Mouse (Mus musculus): ENCODE measurements around the gene Unc5a. TPM values are rescaled to one million over a fixed set of nuclear protein-coding genes. Genes with fewer than 3 reads are reported as not detected.

The Unc5a gene
- 15.7 and 16.1 TPM in 2 replicates for polyA plus RNA-seq (2015; fragmentation: Nextera tagmentation; extraction: Ambion mirVana)

GRCm38 (mm10) chr13:54948531-54949493 lies at the start of gene Unc5a:
Gene Unc5a (plus strand): TSS chr13:54949411.
- under 1% methylated on average over 83 of the region's 91 CpGs for WGBS
- Histone ChIP-seq H3K4me2 (peak within 1 kb of the TSS; percentile 98), H3K27me3 (replicated peaks) (peaks cover 40% of the 10 kb centered on the region)

DNA sequence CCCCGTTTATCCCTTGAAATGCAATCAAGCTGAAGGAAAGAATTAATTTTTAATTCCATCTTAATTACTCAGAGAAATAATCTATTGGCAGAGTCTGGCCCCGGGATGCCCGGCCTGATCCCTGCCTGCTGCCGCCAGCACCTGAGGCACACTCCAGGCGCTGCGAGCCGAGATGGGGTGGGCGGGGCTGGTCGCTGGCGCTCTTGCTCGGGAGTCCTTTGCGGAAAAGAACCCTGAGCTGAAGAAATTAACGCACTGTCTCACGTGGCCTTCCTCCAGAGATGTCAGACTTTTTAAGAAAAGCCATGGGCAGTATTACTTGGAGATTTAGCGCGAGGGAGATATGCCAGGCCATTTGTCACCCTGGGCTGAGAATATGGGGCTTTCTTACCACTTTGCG lies 37.2 kb upstream of the Unc5a start:
- H3K4me1 ChIP-seq = peaks cover 18% of the 10 kb centered on the region
- H3K9me3 ChIP-seq = no peaks in the 10 kb centered on the region
- 4% methylated on average over 17 of the region's 17 CpGs for WGBS
- peak overlapping the region; percentile 15 for H3K4me3 ChIP-seq
- no peaks in the 10 kb centered on the region for H3K36me3 ChIP-seq (replicated peaks)
- H3K27me3 ChIP-seq (replicated peaks) = no peaks in the 10 kb centered on the region; the same call in 1 of the 2 replicates
- peak overlapping the region; percentile 30; the same call in 1 of the 2 replicates for H3K27ac ChIP-seq
- H3K4me2 ChIP-seq = peak overlapping the region; percentile 43
- ATAC-seq (replicated peaks) = 0 out of 2 replicates have a peak, but pooled peaks have one; percentile 55
- H3K9ac ChIP-seq = no peak overlapping the region; the same call in 1 of the 2 replicates

More at GRCm38 (mm10) chr13:54948531-54949493, at the start of gene Unc5a:
- H3K9me3 ChIP-seq = no peaks in the 10 kb centered on the region
- peaks cover 55% of the 10 kb centered on the region for H3K4me1 ChIP-seq
- peak within 1 kb of the TSS; percentile 70 for H3K9ac ChIP-seq
- H3K4me3 ChIP-seq = peak within 1 kb of the TSS; percentile 69
- peak within 1 kb of the TSS; percentile 88 for H3K27ac ChIP-seq
- peak; percentile 71 for ATAC-seq (replicated peaks)
- H3K36me3 ChIP-seq (replicated peaks) = no peaks in the 10 kb centered on the region

GRCm38 (mm10) chr13:54912894-54913621 lies 36.2 kb upstream of the Unc5a start:
- Histone ChIP-seq H3K9ac (no peak overlapping the region), H3K36me3 (replicated peaks) (no peaks in the 10 kb centered on the region), H3K9me3 (no peaks in the 10 kb centered on the region), H3K4me2 (no peak overlapping the region), H3K27me3 (replicated peaks) (no peaks in the 10 kb centered on the region; the same call in 1 of the 2 replicates), H3K4me3 (no peak overlapping the region), H3K27ac (no peak overlapping the region), H3K4me1 (peaks cover 18% of the 10 kb centered on the region)
- ATAC-seq (replicated peaks) = peak; percentile 40; the same call in 1 of the 2 replicates
- WGBS = 12% methylated on average over 16 of the region's 16 CpGs

- H3K9me3 ChIP-seq = no peaks in the 10 kb centered on the region
- 80% methylated on average over 5 of the region's 5 CpGs for WGBS
These were observed 32.6 kb upstream of the Unc5a start for GRCm38 (mm10) chr13:54916644-54917043.

GRCm38 (mm10) chr13:54918910-54919309 lies 30.3 kb upstream of the Unc5a start:
- WGBS = 86% methylated on average over 8 of the region's 8 CpGs
- Histone ChIP-seq H3K36me3 (replicated peaks) (no peaks in the 10 kb centered on the region), H3K4me3 (no peak overlapping the region), H3K4me2 (no peak overlapping the region), H3K4me1 (no peaks in the 10 kb centered on the region), H3K27ac (no peak overlapping the region), H3K27me3 (replicated peaks) (no peaks in the 10 kb centered on the region), H3K9ac (no peak overlapping the region), H3K9me3 (no peaks in the 10 kb centered on the region)
- no peak for ATAC-seq (replicated peaks)

More at GRCm38 (mm10) chr13:54916644-54917043, 32.6 kb upstream of the Unc5a start:
- H3K4me1 ChIP-seq = peaks cover 16% of the 10 kb centered on the region
- H3K4me3 ChIP-seq = no peak overlapping the region
- H3K27ac ChIP-seq = no peak overlapping the region
- no peak for ATAC-seq (replicated peaks)
- no peak overlapping the region for H3K4me2 ChIP-seq
- no peaks in the 10 kb centered on the region; the same call in 1 of the 2 replicates for H3K27me3 ChIP-seq (replicated peaks)
- H3K36me3 ChIP-seq (replicated peaks) = no peaks in the 10 kb centered on the region
- no peak overlapping the region for H3K9ac ChIP-seq

DNA sequence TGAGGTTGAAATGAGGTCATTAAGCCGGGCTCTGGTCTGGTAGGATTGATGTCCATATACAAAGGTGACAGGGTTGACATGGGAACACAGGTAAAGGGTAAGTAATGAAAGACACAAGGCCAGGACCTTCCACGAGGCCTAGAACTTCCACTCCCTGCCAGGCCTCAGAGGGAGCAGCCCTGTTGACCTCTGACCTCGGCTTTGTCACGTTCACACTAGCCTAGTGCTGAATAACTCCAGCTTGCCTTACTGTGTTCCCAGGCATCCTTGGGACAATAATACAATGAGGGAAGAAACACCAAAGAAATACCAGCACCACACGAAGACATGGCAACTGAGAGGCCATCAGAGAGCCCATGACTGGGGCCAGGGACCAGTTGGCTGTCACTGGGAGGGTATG lies 29.5 kb upstream of the Unc5a start:
- ATAC-seq (replicated peaks) = no peak
- H3K27ac ChIP-seq = no peak overlapping the region
- 29% methylated on average over 5 of the region's 5 CpGs for WGBS
- no peak overlapping the region for H3K4me2 ChIP-seq
- no peaks in the 10 kb centered on the region for H3K27me3 ChIP-seq (replicated peaks)
- H3K9me3 ChIP-seq = no peaks in the 10 kb centered on the region
- no peak overlapping the region for H3K4me3 ChIP-seq
- no peaks in the 10 kb centered on the region for H3K4me1 ChIP-seq
- no peak overlapping the region for H3K9ac ChIP-seq
- no peaks in the 10 kb centered on the region for H3K36me3 ChIP-seq (replicated peaks)

DNA sequence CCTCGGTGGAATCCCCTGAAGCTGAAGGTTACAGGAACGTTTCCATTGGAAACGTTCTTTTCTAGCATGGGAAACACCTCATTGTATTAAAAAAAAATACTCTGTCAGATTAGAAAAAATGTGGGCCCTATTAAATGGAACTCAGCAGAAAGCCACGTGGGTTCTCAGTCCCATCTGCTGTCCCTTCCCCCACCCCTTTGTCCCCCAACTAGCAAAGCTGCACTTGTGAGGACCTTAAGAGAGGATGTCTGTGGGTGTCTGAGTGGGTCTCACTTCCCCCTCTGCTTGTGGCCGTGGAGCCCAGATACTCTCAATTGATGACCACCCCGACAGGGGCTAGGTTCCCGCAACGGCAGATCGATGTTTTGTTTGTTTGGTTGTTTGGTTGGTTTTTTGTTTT lies 27.5 kb upstream of the Unc5a start:
- H3K4me3 ChIP-seq = no peak overlapping the region
- no peaks in the 10 kb centered on the region for H3K36me3 ChIP-seq (replicated peaks)
- no peak overlapping the region for H3K4me2 ChIP-seq
- no peak overlapping the region for H3K9ac ChIP-seq
- WGBS = 77% methylated on average over 9 of the region's 9 CpGs
- no peaks in the 10 kb centered on the region for H3K4me1 ChIP-seq
- H3K27me3 ChIP-seq (replicated peaks) = no peaks in the 10 kb centered on the region
- ATAC-seq (replicated peaks) = no peak
- H3K9me3 ChIP-seq = no peaks in the 10 kb centered on the region
- H3K27ac ChIP-seq = no peak overlapping the region

GRCm38 (mm10) chr13:54923705-54924104 lies 25.5 kb upstream of the Unc5a start:
- no peak for ATAC-seq (replicated peaks)
- Histone ChIP-seq H3K27me3 (replicated peaks) (no peaks in the 10 kb centered on the region), H3K9me3 (no peaks in the 10 kb centered on the region), H3K27ac (no peak overlapping the region), H3K36me3 (replicated peaks) (no peaks in the 10 kb centered on the region), H3K4me1 (no peaks in the 10 kb centered on the region), H3K9ac (no peak overlapping the region), H3K4me3 (no peak overlapping the region), H3K4me2 (no peak overlapping the region)
- WGBS = 91% methylated on average over 2 of the region's 2 CpGs

GRCm38 (mm10) chr13:54925466-54925865 lies 23.7 kb upstream of the Unc5a start:
- no peaks in the 10 kb centered on the region for H3K4me1 ChIP-seq
- no peaks in the 10 kb centered on the region for H3K27me3 ChIP-seq (replicated peaks)
- H3K36me3 ChIP-seq (replicated peaks) = no peaks in the 10 kb centered on the region
- H3K9me3 ChIP-seq = no peaks in the 10 kb centered on the region
- ATAC-seq (replicated peaks) = no peak
- H3K4me2 ChIP-seq = no peak overlapping the region
- no peak overlapping the region for H3K27ac ChIP-seq
- 66% methylated on average over 8 of the region's 8 CpGs for WGBS
- H3K4me3 ChIP-seq = no peak overlapping the region
- no peak overlapping the region for H3K9ac ChIP-seq

DNA sequence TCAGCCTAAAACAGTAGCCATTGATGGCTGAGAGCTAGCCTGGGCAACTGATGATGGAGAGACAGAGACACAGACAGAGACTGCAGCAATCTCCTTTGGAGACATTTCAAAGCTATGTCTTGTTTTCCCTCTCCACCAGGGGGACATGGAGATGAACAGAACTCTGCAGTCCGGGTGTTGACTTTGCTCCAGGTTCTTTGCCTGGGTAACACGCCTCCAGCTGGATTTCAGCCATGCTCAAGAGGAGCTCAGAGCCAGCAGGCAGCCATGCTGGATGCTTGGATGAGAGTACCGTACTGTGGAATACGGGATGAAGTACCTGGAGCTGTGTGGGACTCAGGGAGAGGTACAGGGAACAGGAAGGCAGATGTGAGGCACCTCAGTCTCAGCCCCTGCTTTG lies 22.6 kb upstream of the Unc5a start:
- H3K9ac ChIP-seq = no peak overlapping the region
- H3K4me3 ChIP-seq = no peak overlapping the region
- H3K9me3 ChIP-seq = no peaks in the 10 kb centered on the region
- H3K27me3 ChIP-seq (replicated peaks) = no peaks in the 10 kb centered on the region
- H3K27ac ChIP-seq = no peak overlapping the region
- no peak overlapping the region for H3K4me2 ChIP-seq
- ATAC-seq (replicated peaks) = no peak
- H3K36me3 ChIP-seq (replicated peaks) = no peaks in the 10 kb centered on the region
- no peaks in the 10 kb centered on the region for H3K4me1 ChIP-seq
- WGBS = 68% methylated on average over 4 of the region's 4 CpGs

GRCm38 (mm10) chr13:54930123-54930522 lies 19.1 kb upstream of the Unc5a start:
- Histone ChIP-seq H3K4me2 (no peak overlapping the region), H3K27ac (no peak overlapping the region), H3K36me3 (replicated peaks) (no peaks in the 10 kb centered on the region), H3K4me1 (peaks cover 10% of the 10 kb centered on the region; the same call in 1 of the 2 replicates), H3K4me3 (no peak overlapping the region), H3K9me3 (no peaks in the 10 kb centered on the region), H3K9ac (no peak overlapping the region), H3K27me3 (replicated peaks) (no peaks in the 10 kb centered on the region)
- ATAC-seq (replicated peaks) = no peak
- 29% methylated on average over 4 of the region's 4 CpGs for WGBS

DNA sequence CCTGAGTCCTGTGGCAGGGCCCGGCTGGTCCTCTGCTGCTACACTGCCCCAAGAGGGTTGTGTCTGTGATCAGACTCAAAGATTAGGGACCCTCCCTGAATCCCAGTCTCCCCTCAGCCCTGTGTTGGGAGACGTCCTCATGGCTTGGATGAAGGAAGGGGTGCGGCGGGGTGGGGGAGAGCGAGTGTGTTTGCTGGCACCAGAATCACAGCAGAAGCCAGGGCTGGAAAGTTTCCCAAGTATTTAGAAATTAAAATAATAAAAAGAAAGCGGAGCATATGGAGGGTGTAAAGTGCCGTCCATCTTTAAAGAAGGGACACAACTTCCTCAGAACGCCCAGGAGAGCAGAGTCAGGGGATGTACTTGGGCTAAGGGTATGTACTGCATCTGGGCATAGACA lies 14.3 kb upstream of the Unc5a start:
- Histone ChIP-seq H3K9ac (no peak overlapping the region), H3K9me3 (no peaks in the 10 kb centered on the region), H3K27me3 (replicated peaks) (0 out of 2 replicates have a peak, but pooled peaks cover 3% of the 10 kb centered on the region), H3K4me3 (no peak overlapping the region), H3K27ac (no peak overlapping the region), H3K36me3 (replicated peaks) (no peaks in the 10 kb centered on the region), H3K4me2 (no peak overlapping the region), H3K4me1 (peaks cover 10% of the 10 kb centered on the region; the same call in 1 of the 2 replicates)
- no peak for ATAC-seq (replicated peaks)
- 75% methylated on average over 8 of the region's 8 CpGs for WGBS
